Mouse (Mus musculus): ENCODE measurements around the gene Wdfy3. TPM values are rescaled to one million over a fixed set of nuclear protein-coding genes. Genes with fewer than 3 reads are reported as not detected.

The Wdfy3 gene
- polyA plus RNA-seq, 1 experiment: 13.7 TPM

- 59% methylated on average over 1 of the region's 1 CpGs for WGBS
Measured at GRCm38 (mm10) chr5:102050677-102051076, 19.0 kb downstream of the Wdfy3 start.

DNA sequence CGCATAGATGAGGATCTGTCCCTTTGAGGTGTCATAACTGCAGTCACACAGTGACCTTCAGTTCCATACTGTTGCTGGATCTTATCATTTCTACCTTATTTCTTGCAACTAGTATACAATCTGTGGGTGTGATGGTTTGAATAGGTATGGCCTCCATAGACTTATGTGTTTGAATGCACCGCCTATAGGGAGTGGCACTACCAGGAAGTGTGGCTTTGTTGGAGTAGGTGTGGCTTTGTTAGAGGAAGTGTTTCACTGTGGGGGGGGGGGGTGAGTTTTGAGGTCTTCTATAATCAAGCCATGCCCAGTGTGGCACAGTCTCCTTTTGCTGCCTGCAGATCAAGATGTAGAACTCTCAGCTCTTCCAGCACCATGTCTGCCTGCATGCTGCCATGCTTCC is 21.3 kb downstream of the Wdfy3 start:
- WGBS: 83% methylated on average over 2 of the region's 2 CpGs
- Histone ChIP-seq H3K4me3 (replicated peaks; ENCODE audit: control insufficient read depth, low read depth, low read length) (no peak overlapping the region), H3K4me1 (ENCODE audit: control insufficient read depth, insufficient read depth, low read length) (no peaks in the 10 kb centered on the region; the same call in 1 of the 2 replicates), H3K27ac (ENCODE audit: control insufficient read depth, insufficient read depth, low read depth, low read length, poor library complexity) (no peak overlapping the region)
- TF ChIP-seq POLR2A (IDR thresholded peaks at IDR 0.05; ENCODE audit: borderline replicate concordance, control insufficient read depth, low read depth, low read length) (no peak), CTCF (IDR thresholded peaks at IDR 0.05; ENCODE audit: control insufficient read depth, insufficient read depth, low read length) (no peak)

More at GRCm38 (mm10) chr5:102050677-102051076, 19.0 kb downstream of the Wdfy3 start:
- TF ChIP-seq CTCF (IDR thresholded peaks at IDR 0.05; ENCODE audit: control insufficient read depth, insufficient read depth, low read length): no peak
- TF ChIP-seq POLR2A (IDR thresholded peaks at IDR 0.05; ENCODE audit: borderline replicate concordance, control insufficient read depth, low read depth, low read length): no peak
- Histone ChIP-seq H3K4me1 (ENCODE audit: control insufficient read depth, insufficient read depth, low read length) (no peaks in the 10 kb centered on the region; the same call in 1 of the 2 replicates), H3K4me3 (replicated peaks; ENCODE audit: control insufficient read depth, low read depth, low read length) (no peak overlapping the region), H3K27ac (ENCODE audit: control insufficient read depth, insufficient read depth, low read depth, low read length, poor library complexity) (no peak overlapping the region)

- Histone ChIP-seq H3K27ac (ENCODE audit: control insufficient read depth, insufficient read depth, low read depth, low read length, poor library complexity) (no peak overlapping the region), H3K4me3 (replicated peaks; ENCODE audit: control insufficient read depth, low read depth, low read length) (no peak overlapping the region), H3K4me1 (ENCODE audit: control insufficient read depth, insufficient read depth, low read length) (no peaks in the 10 kb centered on the region; the same call in 1 of the 2 replicates)
- TF ChIP-seq POLR2A (IDR thresholded peaks at IDR 0.05; ENCODE audit: borderline replicate concordance, control insufficient read depth, low read depth, low read length) (no peak), CTCF (IDR thresholded peaks at IDR 0.05; ENCODE audit: control insufficient read depth, insufficient read depth, low read length) (no peak)
- WGBS: 60% methylated on average over 8 of the region's 8 CpGs
Measured at GRCm38 (mm10) chr5:102046617-102047116, 23.1 kb downstream of the Wdfy3 start.

GRCm38 (mm10) chr5:102045636-102046616 is 23.8 kb downstream of the Wdfy3 start:
- Histone ChIP-seq H3K4me3 (replicated peaks; ENCODE audit: control insufficient read depth, low read depth, low read length) (no peak overlapping the region), H3K27ac (ENCODE audit: control insufficient read depth, insufficient read depth, low read depth, low read length, poor library complexity) (no peak overlapping the region), H3K4me1 (ENCODE audit: control insufficient read depth, insufficient read depth, low read length) (no peaks in the 10 kb centered on the region; the same call in 1 of the 2 replicates)
- WGBS: 66% methylated on average over 13 of the region's 13 CpGs
- no peak for TF ChIP-seq POLR2A (IDR thresholded peaks at IDR 0.05; ENCODE audit: borderline replicate concordance, control insufficient read depth, low read depth, low read length)
- no peak for TF ChIP-seq CTCF (IDR thresholded peaks at IDR 0.05; ENCODE audit: control insufficient read depth, insufficient read depth, low read length)

DNA sequence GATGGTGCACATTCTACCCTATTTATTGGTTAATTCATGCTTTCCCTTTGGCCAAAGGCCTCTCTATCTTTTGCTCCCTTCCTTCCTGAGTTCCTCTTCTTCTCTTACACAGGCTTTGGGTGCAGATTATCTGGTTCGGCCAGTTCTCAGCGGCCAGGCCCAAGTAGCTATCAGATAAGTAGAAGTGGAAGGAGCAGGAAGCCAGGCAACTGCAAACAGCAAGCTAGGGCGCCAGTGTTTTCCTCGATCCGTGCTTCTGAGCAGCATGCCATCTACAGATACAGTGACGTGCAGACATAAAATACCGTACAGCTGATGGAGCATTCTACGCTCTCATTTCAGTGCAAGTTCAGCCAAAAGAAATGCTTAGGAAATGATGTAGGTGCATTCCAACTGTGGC is 24.5 kb downstream of the Wdfy3 start:
- 30% methylated on average over 8 of the region's 8 CpGs for WGBS
- no peaks in the 10 kb centered on the region; the same call in 1 of the 2 replicates for H3K4me1 ChIP-seq (ENCODE audit: control insufficient read depth, insufficient read depth, low read length)
- TF ChIP-seq POLR2A (IDR thresholded peaks at IDR 0.05; ENCODE audit: borderline replicate concordance, control insufficient read depth, low read depth, low read length) (no peak), CTCF (IDR thresholded peaks at IDR 0.05; ENCODE audit: control insufficient read depth, insufficient read depth, low read length) (no peak)
- H3K4me3 ChIP-seq (replicated peaks; ENCODE audit: control insufficient read depth, low read depth, low read length): no peak overlapping the region
- H3K27ac ChIP-seq (ENCODE audit: control insufficient read depth, insufficient read depth, low read depth, low read length, poor library complexity): no peak overlapping the region

DNA sequence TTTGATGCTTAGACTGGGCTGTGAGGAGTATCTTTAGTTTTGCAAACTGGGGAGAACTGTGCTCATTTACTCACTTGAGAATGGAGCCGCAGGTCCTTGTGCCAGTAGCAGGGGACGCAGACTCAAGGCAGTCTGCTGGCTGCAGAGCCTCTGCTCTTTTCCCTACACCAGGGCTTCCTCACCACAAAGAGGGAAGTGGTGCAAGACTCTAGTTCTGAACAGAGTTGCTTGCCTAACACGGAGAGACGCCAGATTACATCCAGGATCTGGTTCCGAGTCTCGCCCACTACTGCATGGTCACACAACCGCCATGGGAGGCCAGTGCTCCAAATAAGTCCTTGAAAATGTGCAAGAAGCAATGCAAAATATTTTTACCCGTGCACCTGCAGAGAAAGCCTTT is 36.4 kb downstream of the Wdfy3 start:
- H3K4me1 ChIP-seq (ENCODE audit: control insufficient read depth, insufficient read depth, low read length): no peaks in the 10 kb centered on the region
- no peak overlapping the region for H3K27ac ChIP-seq (ENCODE audit: control insufficient read depth, insufficient read depth, low read depth, low read length, poor library complexity)
- no peak overlapping the region for H3K4me3 ChIP-seq (replicated peaks; ENCODE audit: control insufficient read depth, low read depth, low read length)
- TF ChIP-seq CTCF (IDR thresholded peaks at IDR 0.05; ENCODE audit: control insufficient read depth, insufficient read depth, low read length) (no peak), POLR2A (IDR thresholded peaks at IDR 0.05; ENCODE audit: borderline replicate concordance, control insufficient read depth, low read depth, low read length) (no peak)
- WGBS: 35% methylated on average over 8 of the region's 8 CpGs

GRCm38 (mm10) chr5:102032594-102033240 is 37.0 kb downstream of the Wdfy3 start:
- 87% methylated on average over 22 of the region's 22 CpGs for WGBS
- H3K27ac ChIP-seq (ENCODE audit: control insufficient read depth, insufficient read depth, low read depth, low read length, poor library complexity): no peak overlapping the region
- no peaks in the 10 kb centered on the region for H3K4me1 ChIP-seq (ENCODE audit: control insufficient read depth, insufficient read depth, low read length)
- TF ChIP-seq POLR2A (IDR thresholded peaks at IDR 0.05; ENCODE audit: borderline replicate concordance, control insufficient read depth, low read depth, low read length) (no peak), CTCF (IDR thresholded peaks at IDR 0.05; ENCODE audit: control insufficient read depth, insufficient read depth, low read length) (no peak)
- no peak overlapping the region for H3K4me3 ChIP-seq (replicated peaks; ENCODE audit: control insufficient read depth, low read depth, low read length)

GRCm38 (mm10) chr5:102032191-102032590 is 37.5 kb downstream of the Wdfy3 start:
- H3K4me1 ChIP-seq (ENCODE audit: control insufficient read depth, insufficient read depth, low read length): no peaks in the 10 kb centered on the region
- no peak overlapping the region for H3K27ac ChIP-seq (ENCODE audit: control insufficient read depth, insufficient read depth, low read depth, low read length, poor library complexity)
- H3K4me3 ChIP-seq (replicated peaks; ENCODE audit: control insufficient read depth, low read depth, low read length): no peak overlapping the region
- TF ChIP-seq CTCF (IDR thresholded peaks at IDR 0.05; ENCODE audit: control insufficient read depth, insufficient read depth, low read length) (no peak), POLR2A (IDR thresholded peaks at IDR 0.05; ENCODE audit: borderline replicate concordance, control insufficient read depth, low read depth, low read length) (no peak)
- WGBS: 85% methylated on average over 3 of the region's 3 CpGs

Measured in bone marrow, adult 2 months (tissue).